In the genomic region with DNA sequence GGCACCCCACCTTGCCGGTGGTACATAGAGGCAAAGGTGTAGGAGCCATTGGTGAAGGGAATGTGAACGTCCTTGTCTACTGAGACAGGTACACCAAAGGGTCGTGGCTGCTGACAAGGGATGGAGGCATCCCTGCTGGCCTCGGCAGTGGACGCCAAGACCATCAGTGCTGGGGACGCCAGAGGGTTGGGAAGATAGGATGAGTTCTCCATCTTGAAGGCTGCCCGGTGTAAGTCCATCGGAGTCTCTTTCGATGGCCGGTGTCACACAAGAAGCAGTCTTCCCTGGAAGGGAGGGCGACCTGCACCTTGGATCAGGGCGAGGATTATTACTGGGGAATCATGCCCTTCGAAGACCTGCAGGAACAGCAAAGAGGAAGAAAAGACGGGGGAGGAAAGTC, we compare ENCODE assay signal across 24 mouse cellular contexts. TPM values are rescaled to one million over a fixed set of nuclear protein-coding genes. Genes with fewer than 3 reads are reported as not detected.
A peak's percentile ranks its signal among the peaks of the same experiment; 100 is the strongest.
DNase-seq lines count a peak whose midpoint lies in the region; ATAC-seq and TF ChIP-seq lines count a peak whose summit lies in the region.
"Had no signal": no experiment of that assay in that cellular context is flagged by ENCODE, and none has a peak within 500 bp of the region (broad histone marks: within the 10 kb centered on the region; RNA-seq: fewer than 3 reads in every experiment).

No protein-coding gene starts in this region.

- peaks cover 94% of the 10 kb centered on the region for H3K27me3 ChIP-seq in heart, embryonic 10.5 days (ENCODE audit: insufficient read depth, poor library complexity, severe bottlenecking)
- H3K27me3 ChIP-seq in hindbrain, embryonic 14.5 days (ENCODE audit: control insufficient read depth, insufficient read depth, low read length), result peaks cover 93% of the 10 kb centered on the region
- peaks cover 99% of the 10 kb centered on the region for H3K27me3 ChIP-seq in hindbrain, embryonic 10.5 days (ENCODE audit: insufficient read depth, poor library complexity, severe bottlenecking)
- H3K27me3 ChIP-seq in midbrain, embryonic 14.5 days (ENCODE audit: control insufficient read depth, insufficient read depth, low read length), result peaks cover 81% of the 10 kb centered on the region
- peaks cover 44% of the 10 kb centered on the region for H3K27me3 ChIP-seq in midbrain, postnatal 0 days (ENCODE audit: insufficient read depth, low read length)
- peaks cover 62% of the 10 kb centered on the region for H3K27me3 ChIP-seq in midbrain, embryonic 16.5 days (ENCODE audit: control insufficient read depth, insufficient read depth, low read depth, low read length)

- no peak overlapping the region for H3K4me3 ChIP-seq in heart, embryonic 10.5 days
- H3K4me3 ChIP-seq in hindbrain, embryonic 14.5 days (replicated peaks; ENCODE audit: low read length), result no peak overlapping the region
- no peak overlapping the region for H3K4me3 ChIP-seq in hindbrain, embryonic 10.5 days
- H3K4me3 ChIP-seq in midbrain, embryonic 14.5 days (replicated peaks; ENCODE audit: low read depth, low read length), result no peak overlapping the region
- no peak overlapping the region for H3K4me3 ChIP-seq in midbrain, postnatal 0 days (ENCODE audit: low read depth, low read length)
- H3K4me3 ChIP-seq in midbrain, embryonic 16.5 days (ENCODE audit: low read depth, low read length), result peak overlapping the region; percentile 1; the same call in 1 of the 2 replicates
- H3K4me3 ChIP-seq: embryonic facial prominence, embryonic 13.5 days; embryonic facial prominence, embryonic 15.5 days; erythroblast, embryonic 14.5 days; forebrain, embryonic 10.5 days; forebrain, embryonic 12.5 days had no signal

- 81% methylated on average over 14 of the region's 14 CpGs for WGBS in heart, embryonic 10.5 days
- WGBS in hindbrain, embryonic 14.5 days, result 85% methylated on average over 14 of the region's 14 CpGs
- 86% methylated on average over 14 of the region's 14 CpGs for WGBS in hindbrain, embryonic 10.5 days
- WGBS in midbrain, embryonic 14.5 days, result 84% methylated on average over 14 of the region's 14 CpGs
- 88% methylated on average over 14 of the region's 14 CpGs for WGBS in midbrain, postnatal 0 days
- WGBS in midbrain, embryonic 16.5 days, result 91% methylated on average over 14 of the region's 14 CpGs

- H3K27ac ChIP-seq in heart, embryonic 10.5 days, result no peak overlapping the region
- no peak overlapping the region for H3K27ac ChIP-seq in hindbrain, embryonic 14.5 days
- H3K27ac ChIP-seq in hindbrain, embryonic 10.5 days, result no peak overlapping the region
- H3K27ac ChIP-seq in midbrain, embryonic 14.5 days (replicated peaks; ENCODE audit: low read depth, low read length), result no peak overlapping the region
- H3K27ac ChIP-seq in midbrain, postnatal 0 days (ENCODE audit: low read depth, low read length), result no peak overlapping the region
- H3K27ac ChIP-seq in midbrain, embryonic 16.5 days (ENCODE audit: low read length), result peak overlapping the region; percentile 35
- H3K27ac ChIP-seq: embryonic facial prominence, embryonic 13.5 days; embryonic facial prominence, embryonic 15.5 days; forebrain, embryonic 10.5 days; forebrain, embryonic 12.5 days had no signal

- TF ChIP-seq CTCF in midbrain, postnatal 0 days (IDR thresholded peaks at IDR 0.05), result no peak

- peak; percentile 60 for DNase-seq in heart, embryonic 10.5 days (ENCODE audit: low spot score)
- no peak for DNase-seq in heart, adult 9 months (ENCODE audit: low spot score in 2 of 2)
- DNase-seq in hindbrain, embryonic 14.5 days (ENCODE audit: low spot score), result no peak
- no peak for DNase-seq in hindbrain, embryonic 10.5 days (ENCODE audit: low spot score)
- DNase-seq in midbrain, embryonic 14.5 days, result no peak
- DNase-seq in midbrain, postnatal 0 days (ENCODE audit: low spot score), result no peak
- DNase-seq in thymus, postnatal 4 days, result no peak
- DNase-seq: adrenal gland, adult 2 months; adrenal gland, postnatal 10 days; adrenal gland, postnatal 25 days; cerebellum, adult 11 months; cerebellum, adult 18-20 months; cerebellum, adult 8-10 months; cerebellum, adult 9-11 months; cerebellum, postnatal 14 days; cerebellum, postnatal 36 days; embryo, embryonic 11 days had no signal

- H3K9me3 ChIP-seq in heart, embryonic 10.5 days, result no peaks in the 10 kb centered on the region
- H3K9me3 ChIP-seq in hindbrain, embryonic 14.5 days (ENCODE audit: control insufficient read depth, low read length), result no peaks in the 10 kb centered on the region
- H3K9me3 ChIP-seq in hindbrain, embryonic 10.5 days, result no peaks in the 10 kb centered on the region
- H3K9me3 ChIP-seq in midbrain, embryonic 14.5 days (ENCODE audit: control insufficient read depth, low read length), result no peaks in the 10 kb centered on the region
- H3K9me3 ChIP-seq in midbrain, postnatal 0 days (ENCODE audit: low read length), result no peaks in the 10 kb centered on the region
- no peaks in the 10 kb centered on the region for H3K9me3 ChIP-seq in midbrain, embryonic 16.5 days (replicated peaks; ENCODE audit: control insufficient read depth, low read length, poor library complexity, severe bottlenecking)
- H3K9me3 ChIP-seq: embryonic facial prominence, embryonic 13.5 days; embryonic facial prominence, embryonic 15.5 days; forebrain, embryonic 10.5 days; forebrain, embryonic 12.5 days had no signal

- H3K4me1 ChIP-seq in heart, embryonic 10.5 days, result peaks cover 26% of the 10 kb centered on the region
- H3K4me1 ChIP-seq in hindbrain, embryonic 14.5 days (replicated peaks; ENCODE audit: control insufficient read depth, insufficient read depth, low read length), result peaks cover 15% of the 10 kb centered on the region
- peaks cover 52% of the 10 kb centered on the region for H3K4me1 ChIP-seq in hindbrain, embryonic 10.5 days (replicated peaks)
- H3K4me1 ChIP-seq in midbrain, embryonic 14.5 days (ENCODE audit: control insufficient read depth, insufficient read depth, low read length), result peaks cover 10% of the 10 kb centered on the region
- H3K4me1 ChIP-seq in midbrain, postnatal 0 days (ENCODE audit: insufficient read depth, low read length), result 0 out of 2 replicates have a peak, but pooled peaks cover 1% of the 10 kb centered on the region
- peaks cover 12% of the 10 kb centered on the region for H3K4me1 ChIP-seq in midbrain, embryonic 16.5 days (ENCODE audit: control insufficient read depth, insufficient read depth, low read length)

- no peak for ATAC-seq in hindbrain, embryonic 14.5 days (ENCODE audit: low FRiP score)
- ATAC-seq in midbrain, embryonic 14.5 days (ENCODE audit: low FRiP score, low TSS enrichment), result no peak
- ATAC-seq in midbrain, postnatal 0 days (ENCODE audit: low FRiP score), result no peak
- no peak for ATAC-seq in midbrain, embryonic 16.5 days
- ATAC-seq: forebrain, embryonic 14.5 days had no signal

- no peaks in the 10 kb centered on the region for H3K36me3 ChIP-seq in heart, embryonic 10.5 days
- H3K36me3 ChIP-seq in hindbrain, embryonic 14.5 days (replicated peaks; ENCODE audit: control insufficient read depth, insufficient read depth), result no peaks in the 10 kb centered on the region
- peaks cover 12% of the 10 kb centered on the region; the same call in 1 of the 2 replicates for H3K36me3 ChIP-seq in hindbrain, embryonic 10.5 days
- no peaks in the 10 kb centered on the region for H3K36me3 ChIP-seq in midbrain, embryonic 14.5 days (ENCODE audit: control insufficient read depth, insufficient read depth, low read length)
- H3K36me3 ChIP-seq in midbrain, postnatal 0 days (ENCODE audit: insufficient read depth, low read length), result no peaks in the 10 kb centered on the region
- H3K36me3 ChIP-seq in midbrain, embryonic 16.5 days (ENCODE audit: control insufficient read depth, insufficient read depth, low read length), result no peaks in the 10 kb centered on the region
- H3K36me3 ChIP-seq: embryonic facial prominence, embryonic 13.5 days; embryonic facial prominence, embryonic 15.5 days; forebrain, embryonic 10.5 days; forebrain, embryonic 12.5 days had no signal

- H3K9ac ChIP-seq in hindbrain, embryonic 14.5 days, result no peak overlapping the region
- no peak overlapping the region for H3K9ac ChIP-seq in midbrain, embryonic 14.5 days (replicated peaks; ENCODE audit: low read length)
- H3K9ac ChIP-seq in midbrain, postnatal 0 days (replicated peaks; ENCODE audit: low read length, poor library complexity, severe bottlenecking), result no peak overlapping the region
- H3K9ac ChIP-seq in midbrain, embryonic 16.5 days (ENCODE audit: low read depth, low read length), result 0 out of 2 replicates have a peak overlapping the region, but pooled peaks have one; percentile 38
- H3K9ac ChIP-seq: embryonic facial prominence, embryonic 13.5 days; embryonic facial prominence, embryonic 15.5 days; forebrain, embryonic 12.5 days had no signal

- peak overlapping the region; percentile 59; the same call in 1 of the 2 replicates for H3K4me2 ChIP-seq in hindbrain, embryonic 14.5 days (replicated peaks)
- H3K4me2 ChIP-seq in midbrain, embryonic 14.5 days (ENCODE audit: low read length), result peak overlapping the region; percentile 13; the same call in 1 of the 2 replicates
- H3K4me2 ChIP-seq in midbrain, postnatal 0 days (ENCODE audit: low read depth, low read length, poor library complexity, severe bottlenecking), result no peak overlapping the region
- H3K4me2 ChIP-seq in midbrain, embryonic 16.5 days (ENCODE audit: low read length), result peak overlapping the region; percentile 32
- H3K4me2 ChIP-seq: embryonic facial prominence, embryonic 13.5 days; embryonic facial prominence, embryonic 15.5 days; forebrain, embryonic 12.5 days had no signal

RNA-seq across cellular contexts. Expression of a gene that starts 6.9 kb away (rescaled TPM):
- 56.5 and 76.1 TPM in 2 replicates for polyA plus RNA-seq in heart, embryonic 10.5 days (2016; fragmentation: Nextera tagmentation; extraction: Ambion mirVana)
- polyA plus RNA-seq in hindbrain, embryonic 14.5 days (2014; fragmentation: Nextera tagmentation; extraction: Ambion mirVana), result 87.8 and 94.0 TPM in 2 replicates
- polyA plus RNA-seq in hindbrain, embryonic 10.5 days (2016; fragmentation: Nextera tagmentation; extraction: Ambion mirVana), result 101 TPM in 2 replicates
- polyA plus RNA-seq in midbrain, embryonic 14.5 days (2014; fragmentation: Nextera tagmentation; extraction: Ambion mirVana), result 103 and 110 TPM in 2 replicates
- 174 and 192 TPM in 2 replicates for total RNA-seq in midbrain, postnatal 0 days (2014; rRNA removed)
- polyA plus RNA-seq in midbrain, postnatal 0 days (2015; fragmentation: Nextera tagmentation; extraction: Ambion mirVana), result 115 and 122 TPM in 2 replicates
- 137 and 150 TPM in 2 replicates for polyA plus RNA-seq in midbrain, embryonic 16.5 days (2015; fragmentation: Nextera tagmentation; extraction: Ambion mirVana)
